Mouse (Mus musculus) embryonic facial prominence, embryonic 14.5 days (tissue): ENCODE data around the gene Patl2. TPM values are rescaled to one million over a fixed set of nuclear protein-coding genes. Genes with fewer than 3 reads are reported as not detected.
"Not testable (repeated sequence)": the region's sequence is repeated elsewhere in the genome, so short reads cannot be mapped to it uniquely, and the experiment has no call there.

Experiments used
- ATAC-seq: fragments of 200-750 bp; cut with Nextera tagmentation; 2 replicates; pipeline ENCODE4 v1.8.0; 2017; ENCODE audit warnings: low read depth, moderate number of reproducible peaks, moderate TSS enrichment
- DNase-seq: peaks from one replicate; pipeline ENCODE4 v3.0.0-alpha.2; 2015; ENCODE audit warnings: low spot score
- H3K27ac ChIP-seq: fragments of 300-500 bp; sonication (generic); replicated peaks from 2 replicates; pipeline ENCODE4 v1.5.1; 2014; ENCODE audit warnings: low read depth, mild to moderate bottlenecking, low read length, moderate library complexity
- H3K27me3 ChIP-seq: fragments of 300-500 bp; sonication (generic); replicated peaks from 2 replicates; pipeline ENCODE4 v1.6.1; 2014; ENCODE audit warnings: low read length; ENCODE audit not compliant: control insufficient read depth, insufficient read depth
- H3K36me3 ChIP-seq: fragments of 300-500 bp; sonication (generic); 2 replicates; pipeline ENCODE4 v1.6.1; 2014; ENCODE audit warnings: low read length, mixed read lengths; ENCODE audit not compliant: control insufficient read depth, insufficient read depth
- H3K4me1 ChIP-seq: fragments of 300-500 bp; sonication (generic); 2 replicates; pipeline ENCODE4 v1.6.1; 2014; ENCODE audit warnings: antibody characterized with exemption, low read length; ENCODE audit not compliant: control insufficient read depth, insufficient read depth
- H3K4me2 ChIP-seq: fragments of 300-500 bp; sonication (generic); 2 replicates; pipeline ENCODE4 v1.6.1; 2014; ENCODE audit warnings: low read depth, mild to moderate bottlenecking, low read length, moderate library complexity, mixed read lengths
- H3K4me3 ChIP-seq: fragments of 300-500 bp; sonication (generic); 2 replicates; pipeline ENCODE4 v1.5.1; 2014; ENCODE audit warnings: low read depth, mild to moderate bottlenecking, low read length
- H3K9ac ChIP-seq: fragments of 300-500 bp; sonication (generic); 2 replicates; pipeline ENCODE4 v1.6.1; 2014; ENCODE audit warnings: low read depth, mild to moderate bottlenecking, low read length, moderate library complexity, mixed read lengths
- H3K9me3 ChIP-seq: fragments of 300-500 bp; sonication (generic); 2 replicates; pipeline ENCODE4 v1.6.1; 2016; ENCODE audit warnings: low read length; ENCODE audit not compliant: control insufficient read depth
- WGBS: fragments of 180-500 bp; shearing (Covaris S2); extraction: QIAGEN DNeasy Blood & Tissue Kit; methylation state at CpG from one replicate; pipeline ENCODE4 v1.1.7; 2014; 5-methylcytosine and 5-hydroxymethylcytosine counted together
- polyA plus RNA-seq: library from polyadenylated mRNA; unstranded; fragments of >200 nt; fragmentation: Nextera tagmentation; extraction: Ambion mirVana; gene quantifications from 2 replicates; pipeline ENCODE4 v1.2.1, GENCODE M21; 2014

Patl2 gene
- polyA plus RNA-seq, 1 experiment from 2014 or later: not detected

DNA sequence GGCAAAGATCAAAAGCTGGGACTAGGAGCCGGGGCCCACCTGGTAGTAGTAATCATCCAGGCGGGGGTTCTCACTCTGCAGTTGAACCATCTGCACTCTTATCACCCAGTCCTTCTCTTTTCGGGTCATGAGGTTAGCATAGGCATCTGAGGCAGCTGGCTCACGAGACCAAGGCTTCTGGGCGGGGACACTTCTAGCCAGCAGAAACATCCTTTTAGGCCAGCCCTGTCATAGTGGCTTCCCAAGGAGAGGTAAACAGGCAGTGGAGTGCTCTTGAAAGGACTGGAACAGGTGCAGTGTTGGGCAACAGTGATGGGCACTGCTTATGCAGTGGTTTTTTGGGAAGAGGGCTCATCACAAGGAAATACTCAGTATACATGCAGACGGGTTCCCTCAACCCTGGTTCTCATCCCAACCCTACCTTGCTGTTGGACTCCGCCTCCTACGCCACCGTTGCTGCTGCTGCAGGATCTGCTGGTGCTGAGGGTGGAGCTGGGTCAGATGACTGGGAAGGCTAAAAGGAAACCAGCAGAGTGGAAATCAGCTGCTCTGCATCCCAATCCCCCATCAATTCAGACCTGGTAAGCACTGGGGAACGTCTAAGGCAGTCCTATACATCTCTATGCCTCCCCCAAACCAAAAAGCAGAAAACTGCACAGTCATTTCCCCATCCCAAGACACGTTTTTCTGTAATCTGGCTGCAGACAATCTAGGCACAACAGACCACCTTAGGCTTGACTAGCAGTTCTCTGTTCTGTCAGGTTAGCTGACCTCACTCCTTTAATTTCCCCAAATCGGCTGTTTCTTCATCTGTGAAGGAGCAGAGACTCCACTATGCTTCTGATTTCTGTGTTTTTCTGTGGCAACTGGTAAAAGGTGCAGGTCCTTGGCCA lies 60.1 kb downstream of the Patl2 start:
- H3K9me3 ChIP-seq: no peaks in the 10 kb centered on the region
- ATAC-seq: no peak
- no peak overlapping the region for H3K27ac ChIP-seq

DNA sequence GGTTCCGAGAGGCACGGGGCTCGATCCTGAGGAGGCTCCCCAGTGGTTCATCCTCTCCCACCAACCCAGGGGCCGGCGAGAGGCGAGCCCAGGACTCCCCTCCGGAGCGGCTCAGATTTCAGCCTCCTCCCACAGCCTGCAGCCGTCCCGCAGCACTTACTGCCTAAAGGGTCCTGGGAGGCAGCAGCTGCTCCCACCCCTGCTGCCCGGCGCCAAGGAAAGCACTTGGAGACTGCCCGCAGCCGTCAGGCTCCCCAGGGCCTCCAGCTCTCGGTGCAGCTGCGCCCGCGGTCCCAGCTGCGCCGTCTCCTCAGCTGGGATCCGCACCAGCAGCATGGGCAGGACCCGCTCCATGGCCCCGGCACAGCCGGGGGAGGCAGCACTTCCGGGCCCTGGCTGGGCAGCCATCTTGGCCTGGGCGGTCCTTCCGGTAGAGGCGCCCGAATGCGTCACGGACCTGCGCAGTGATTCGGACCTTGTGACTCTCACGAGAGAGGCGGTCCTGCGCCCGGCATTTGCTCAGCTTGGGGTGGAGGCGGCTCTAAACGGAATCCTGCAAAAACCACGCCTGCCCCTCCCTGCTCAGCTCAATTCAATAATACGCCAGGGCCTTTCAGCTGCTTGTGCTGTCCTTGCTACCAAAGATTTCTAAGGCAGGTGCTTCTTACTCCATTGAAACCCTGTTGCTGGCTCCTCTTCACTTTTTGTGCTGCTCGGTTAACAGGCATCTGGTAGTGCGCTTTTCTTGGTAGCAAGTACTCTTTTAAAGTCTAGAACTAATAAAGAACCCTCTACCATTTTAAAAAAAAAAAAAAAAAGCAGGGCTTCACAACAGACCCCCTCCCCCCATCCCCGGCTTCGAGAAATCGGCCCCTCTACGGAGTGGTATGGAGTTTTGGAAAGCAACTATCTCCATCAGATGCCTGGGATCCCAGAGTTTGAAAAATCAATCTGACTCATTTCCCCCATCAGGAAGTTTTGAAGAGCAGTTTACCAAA lies 67.7 kb downstream of the Patl2 start, which contains the start of gene Spg11:
Gene Spg11 (minus strand): TSS at position 426 of the 998 bp plus-strand sequence.
- Histone ChIP-seq H3K4me1 (peaks cover 5% of the 10 kb centered on the region; the same call in 1 of the 2 replicates), H3K4me2 (peak within 1 kb of the TSS; percentile 62), H3K4me3 (peak within 1 kb of the TSS; percentile 90), H3K27me3 (no peaks in the 10 kb centered on the region), H3K27ac (peak within 1 kb of the TSS; percentile 98), H3K9me3 (no peaks in the 10 kb centered on the region), H3K36me3 (peaks cover 11% of the 10 kb centered on the region), H3K9ac (peak within 1 kb of the TSS; percentile 96)
- ATAC-seq: peak; percentile 99
- DNase-seq: peak; percentile 99
- 2% methylated on average over 33 of the region's 47 CpGs for WGBS

More for the DNA sequence above, 60.1 kb downstream of the Patl2 start:
- no peak overlapping the region for H3K9ac ChIP-seq
- no peak overlapping the region for H3K4me3 ChIP-seq
- 46% methylated on average over 12 of the region's 12 CpGs for WGBS
- H3K36me3 ChIP-seq: no peaks in the 10 kb centered on the region
- no peaks in the 10 kb centered on the region for H3K4me1 ChIP-seq
- no peak for DNase-seq
- no peaks in the 10 kb centered on the region for H3K27me3 ChIP-seq
- H3K4me2 ChIP-seq: no peak overlapping the region

DNA sequence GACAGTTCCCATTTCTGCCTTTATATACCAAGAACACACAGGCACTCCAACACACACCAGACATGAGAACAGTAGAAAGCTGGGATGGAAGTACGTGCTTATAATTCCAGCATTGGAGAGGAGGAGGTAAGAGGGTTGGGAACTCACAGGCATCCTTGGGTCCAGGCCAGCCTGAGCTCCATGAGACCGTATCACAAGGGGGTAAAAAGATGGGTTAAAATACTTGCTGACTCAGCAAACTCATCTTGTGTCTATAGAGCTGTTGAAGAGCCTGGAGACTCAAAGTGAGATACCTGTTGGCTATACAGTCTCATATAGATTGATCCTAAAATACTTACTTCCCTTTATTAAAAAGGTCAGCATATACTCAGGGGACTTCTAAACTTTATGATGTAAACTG lies 69.1 kb downstream of the Patl2 start:
- H3K36me3 ChIP-seq: peaks cover 17% of the 10 kb centered on the region
- no peaks in the 10 kb centered on the region for H3K9me3 ChIP-seq
- peak overlapping the region; percentile 62; the same call in 1 of the 2 replicates for H3K4me2 ChIP-seq
- peaks cover 5% of the 10 kb centered on the region; the same call in 1 of the 2 replicates for H3K4me1 ChIP-seq
- no peak overlapping the region for H3K9ac ChIP-seq
- ATAC-seq: no peak
- no peak overlapping the region for H3K4me3 ChIP-seq
- H3K27me3 ChIP-seq: no peaks in the 10 kb centered on the region
- 91% methylated on average over 2 of the region's 2 CpGs for WGBS
- DNase-seq: no peak
- H3K27ac ChIP-seq: no peak overlapping the region

DNA sequence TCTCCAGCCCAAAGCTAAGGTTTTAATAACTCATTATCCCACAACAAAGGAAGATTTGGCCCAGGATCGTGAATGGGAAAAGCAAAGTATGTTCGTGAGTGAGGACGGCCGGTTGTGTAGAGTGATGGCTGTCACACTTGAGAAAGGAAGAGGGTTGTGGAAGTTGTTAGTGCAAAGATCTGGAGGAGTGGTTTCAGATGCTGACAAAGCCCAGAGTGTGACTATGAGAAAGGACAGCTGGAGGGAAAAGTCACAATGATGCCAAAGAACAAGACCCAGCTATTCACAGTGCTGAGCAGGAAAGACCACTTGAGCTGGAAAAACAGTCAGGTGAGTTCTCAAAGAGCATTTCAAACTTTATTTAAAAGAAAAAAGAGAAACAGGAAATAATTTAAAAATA lies 76.3 kb downstream of the Patl2 start:
- DNase-seq: no peak
- Histone ChIP-seq H3K4me1 (no peaks in the 10 kb centered on the region), H3K4me2 (no peak overlapping the region), H3K4me3 (no peak overlapping the region), H3K27ac (no peak overlapping the region), H3K9ac (no peak overlapping the region), H3K27me3 (no peaks in the 10 kb centered on the region), H3K36me3 (peaks cover 61% of the 10 kb centered on the region), H3K9me3 (no peaks in the 10 kb centered on the region)
- WGBS: 84% methylated on average over 4 of the region's 4 CpGs
- no peak for ATAC-seq

DNA sequence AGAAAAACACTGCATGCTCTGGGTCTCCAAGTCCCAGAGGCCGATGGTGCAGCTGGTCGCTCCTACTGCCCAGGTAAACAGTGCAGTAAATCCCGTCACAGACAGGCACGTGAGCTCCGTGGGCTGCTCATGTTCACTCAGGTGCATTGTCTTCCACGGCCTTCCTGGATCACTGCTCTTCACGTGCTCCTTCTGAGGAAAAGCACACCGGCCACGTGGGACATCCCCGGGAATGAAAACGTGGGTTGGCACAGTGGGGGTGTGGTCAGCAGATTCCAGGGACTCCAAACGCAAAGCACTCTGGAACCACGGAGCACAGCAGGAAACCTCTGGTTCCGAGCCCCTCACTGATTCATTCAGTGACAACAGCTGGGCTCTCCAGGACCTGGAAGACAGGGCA lies 77.9 kb downstream of the Patl2 start:
- Histone ChIP-seq H3K27me3 (no peaks in the 10 kb centered on the region), H3K36me3 (peaks cover 59% of the 10 kb centered on the region), H3K9me3 (no peaks in the 10 kb centered on the region), H3K9ac (no peak overlapping the region), H3K27ac (no peak overlapping the region), H3K4me1 (no peaks in the 10 kb centered on the region), H3K4me3 (no peak overlapping the region), H3K4me2 (no peak overlapping the region)
- WGBS: 81% methylated on average over 14 of the region's 14 CpGs
- no peak for DNase-seq
- no peak for ATAC-seq

DNA sequence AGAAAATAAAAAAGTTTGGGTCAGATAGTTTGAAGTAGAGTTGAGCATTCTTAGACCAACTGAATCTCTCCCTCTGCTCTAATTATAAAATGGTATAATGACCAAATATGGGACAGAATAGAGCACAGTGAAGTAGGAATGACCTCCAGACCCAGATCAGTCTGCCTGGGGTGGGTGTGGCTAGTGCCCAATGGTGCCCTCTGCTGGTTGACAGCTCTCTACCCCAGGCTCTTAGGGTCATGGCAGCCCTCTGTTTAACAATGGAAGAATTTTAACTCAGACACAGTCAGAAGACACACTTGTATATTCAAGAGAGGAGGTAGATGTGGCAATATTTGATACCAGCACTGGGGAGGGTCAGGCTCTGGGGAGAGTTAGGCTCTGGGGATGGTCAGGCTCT lies 83.9 kb downstream of the Patl2 start:
- Histone ChIP-seq H3K36me3 (peaks cover 79% of the 10 kb centered on the region), H3K27me3 (no peaks in the 10 kb centered on the region), H3K27ac (no peak overlapping the region), H3K4me2 (no peak overlapping the region), H3K4me3 (no peak overlapping the region), H3K4me1 (no peaks in the 10 kb centered on the region), H3K9me3 (no peaks in the 10 kb centered on the region), H3K9ac (no peak overlapping the region)
- DNase-seq (no peak), ATAC-seq (no peak)

DNA sequence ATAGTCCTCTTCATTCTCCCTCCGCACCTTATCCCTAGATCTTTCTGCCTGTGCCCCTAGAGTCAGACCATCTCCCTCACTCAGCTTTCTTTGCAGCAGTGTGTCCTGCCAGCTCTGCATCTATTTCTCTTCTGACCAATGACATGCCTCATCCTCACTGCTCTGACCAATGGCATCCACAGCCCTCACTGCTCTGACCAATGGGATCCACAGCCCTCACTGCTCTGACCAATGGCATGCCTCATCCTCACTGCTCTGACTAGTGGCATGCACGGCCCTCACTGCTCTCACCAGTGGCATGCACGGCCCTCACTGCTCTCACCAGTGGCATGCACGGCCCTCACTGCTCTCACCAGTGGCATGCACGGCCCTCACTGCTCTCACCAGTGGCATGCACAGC lies 88.3 kb downstream of the Patl2 start:
- not testable (repeated sequence) for DNase-seq, H3K9ac ChIP-seq, H3K9me3 ChIP-seq, ATAC-seq, H3K27me3 ChIP-seq, H3K4me2 ChIP-seq, H3K4me3 ChIP-seq, H3K27ac ChIP-seq, H3K4me1 ChIP-seq
- WGBS: 79% methylated on average over 5 of the region's 5 CpGs
- H3K36me3 ChIP-seq: peaks cover 93% of the 10 kb centered on the region

DNA sequence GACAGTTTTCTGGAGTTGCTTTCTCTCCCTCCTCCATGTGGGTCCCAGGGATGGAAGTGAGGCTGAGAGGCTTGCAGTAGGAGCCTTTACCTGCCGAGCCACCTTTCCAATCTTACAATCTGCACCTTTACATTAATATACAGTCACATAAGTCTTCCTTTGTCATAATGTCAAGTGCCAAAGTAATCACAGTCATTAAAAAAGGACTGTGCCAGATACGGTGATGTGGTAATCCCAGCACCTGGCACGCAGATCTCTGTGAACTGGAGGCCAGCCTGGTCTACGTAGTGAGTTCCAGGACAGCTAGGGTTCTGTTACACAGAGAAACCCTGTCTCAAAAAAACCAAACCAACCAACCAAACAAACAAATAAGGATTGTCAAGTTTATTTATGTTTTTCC lies 92.1 kb downstream of the Patl2 start:
- no peak overlapping the region for H3K4me3 ChIP-seq
- no peaks in the 10 kb centered on the region for H3K9me3 ChIP-seq
- H3K27ac ChIP-seq: no peak overlapping the region
- 89% methylated on average over 4 of the region's 4 CpGs for WGBS
- H3K27me3 ChIP-seq: no peaks in the 10 kb centered on the region
- peaks cover 77% of the 10 kb centered on the region for H3K36me3 ChIP-seq
- no peak overlapping the region for H3K4me2 ChIP-seq
- H3K9ac ChIP-seq: no peak overlapping the region
- ATAC-seq (no peak), DNase-seq (no peak)
- no peaks in the 10 kb centered on the region for H3K4me1 ChIP-seq
